Mouse (Mus musculus): ENCODE data around the gene Pilrb1. TPM values are rescaled to one million over a fixed set of nuclear protein-coding genes. Genes with fewer than 3 reads are reported as not detected.

The Pilrb1 gene
- total and polyA plus RNA-seq, 3 experiments = 4.5 to 12.1 TPM; not detected in 1

GRCm38 (mm10) chr5:137822602-137823001 is 35.3 kb downstream of the Pilrb1 start:
- Histone ChIP-seq H3K79me2 (ENCODE audit: control insufficient read depth, insufficient read depth, low read length, poor library complexity) (no peaks in the 10 kb centered on the region), H3K4me3 (ENCODE audit: control insufficient read depth in 1 of 2, insufficient read depth in 1 of 2, low read depth in 2 of 2, low read length in 2 of 2) (no peak overlapping the region), H3K27me3 (ENCODE audit: control insufficient read depth in 1 of 2, insufficient read depth in 2 of 2, low read length in 2 of 2) (no peaks in the 10 kb centered on the region), H3K9ac (ENCODE audit: control insufficient read depth, low read depth, low read length, poor library complexity, severe bottlenecking) (no peak overlapping the region), H3K4me1 (ENCODE audit: control insufficient read depth in 1 of 2, insufficient read depth in 2 of 2, low read length in 2 of 2) (no peaks in the 10 kb centered on the region), H3K36me3 (ENCODE audit: control insufficient read depth in 1 of 2, insufficient read depth in 2 of 2, low read length in 2 of 2) (no peaks in the 10 kb centered on the region; a peak in 2 of 4 replicates), H3K27ac (ENCODE audit: control insufficient read depth, low read depth, low read length) (no peak overlapping the region), H3K9me3 (replicated peaks; ENCODE audit: insufficient read depth, low read length) (no peaks in the 10 kb centered on the region)
- no peak for TF ChIP-seq KAT2A (conservative IDR thresholded peaks at IDR 0.05; ENCODE audit: low read depth, low read length)
- TF ChIP-seq MYC (IDR thresholded peaks at IDR 0.05; ENCODE audit: low read depth, low read length) = no peak
- TF ChIP-seq MEF2A (IDR thresholded peaks at IDR 0.05; ENCODE audit: extremely low read depth, insufficient replicate concordance, low read depth, low read length, poor library complexity, severe bottlenecking) = no peak
- TF ChIP-seq ZC3H11A (IDR thresholded peaks at IDR 0.05; ENCODE audit: low read depth, low read length) = no peak
- no peak for TF ChIP-seq POLR2AphosphoS5 (IDR thresholded peaks at IDR 0.05; ENCODE audit: borderline replicate concordance, low read depth, low read length)
- no peak for TF ChIP-seq EP300 (IDR thresholded peaks at IDR 0.05; ENCODE audit: low read depth in 1 of 2, low read length in 2 of 2)
- TF ChIP-seq CHD2 (IDR thresholded peaks at IDR 0.05; ENCODE audit: low read length) = no peak
- TF ChIP-seq MYB (IDR thresholded peaks at IDR 0.05; ENCODE audit: low read depth, low read length) = no peak
- TF ChIP-seq POLR2AphosphoS2 (IDR thresholded peaks at IDR 0.05; ENCODE audit: low read length) = no peak
- TF ChIP-seq RAD21 (IDR thresholded peaks at IDR 0.05; ENCODE audit: low read depth, low read length) = no peak
- DNase-seq (ENCODE audit: low read depth, low spot score) = no peak

- no peak for DNase-seq (ENCODE audit: low read depth, low spot score)
- Histone ChIP-seq H3K4me3 (ENCODE audit: control insufficient read depth in 1 of 2, insufficient read depth in 1 of 2, low read depth in 2 of 2, low read length in 2 of 2) (no peak overlapping the region), H3K9ac (ENCODE audit: control insufficient read depth, low read depth, low read length, poor library complexity, severe bottlenecking) (no peak overlapping the region), H3K27me3 (ENCODE audit: control insufficient read depth in 1 of 2, insufficient read depth in 2 of 2, low read length in 2 of 2) (no peaks in the 10 kb centered on the region), H3K27ac (ENCODE audit: control insufficient read depth, low read depth, low read length) (no peak overlapping the region), H3K79me2 (ENCODE audit: control insufficient read depth, insufficient read depth, low read length, poor library complexity) (no peaks in the 10 kb centered on the region), H3K9me3 (replicated peaks; ENCODE audit: insufficient read depth, low read length) (no peaks in the 10 kb centered on the region), H3K4me1 (ENCODE audit: control insufficient read depth in 1 of 2, insufficient read depth in 2 of 2, low read length in 2 of 2) (no peaks in the 10 kb centered on the region), H3K36me3 (ENCODE audit: control insufficient read depth in 1 of 2, insufficient read depth in 2 of 2, low read length in 2 of 2) (no peaks in the 10 kb centered on the region; a peak in 2 of 4 replicates)
- TF ChIP-seq JUND (IDR thresholded peaks at IDR 0.05; ENCODE audit: low read depth, low read length) = no peak
- TF ChIP-seq POLR2AphosphoS2 (IDR thresholded peaks at IDR 0.05; ENCODE audit: low read length) = no peak
- no peak for TF ChIP-seq MAFK (IDR thresholded peaks at IDR 0.05; ENCODE audit: borderline replicate concordance, low read depth, low read length)
- TF ChIP-seq MXI1 (IDR thresholded peaks at IDR 0.05; ENCODE audit: low read depth, low read length) = no peak
- TF ChIP-seq ELF1 (IDR thresholded peaks at IDR 0.05; ENCODE audit: low read depth, low read length) = no peak
- TF ChIP-seq TAL1 (IDR thresholded peaks at IDR 0.05; ENCODE audit: low read length) = no peak
These were observed 35.8 kb downstream of the Pilrb1 start for GRCm38 (mm10) chr5:137822126-137822525.
